Mouse (Mus musculus) liver, embryonic 14.5 days (tissue): Measurements from ENCODE around the gene Prickle1. TPM values are rescaled to one million over a fixed set of nuclear protein-coding genes. Genes with fewer than 3 reads are reported as not detected.

Experiments used
- ATAC-seq: fragments of 200-750 bp; cut with Nextera tagmentation; 2 replicates; pipeline ENCODE4 v1.8.0; 2017; ENCODE audit warnings: moderate number of reproducible peaks, mild to moderate bottlenecking, moderate library complexity; ENCODE audit not compliant: insufficient read depth
- DNase-seq, 3 experiments: peaks; one replicate each; pipeline ENCODE4 v3.0.0-alpha.2; 2012 to 2013; ENCODE audit warnings: low read depth in 3 of 3, low spot score in 3 of 3
- H3K27ac ChIP-seq: fragments of 300-500 bp; sonication (generic); 2 replicates; pipeline ENCODE4 v1.5.1; 2014; ENCODE audit warnings: moderate library complexity, mild to moderate bottlenecking, control low read depth, inconsistent platforms
- H3K27me3 ChIP-seq: fragments of 300-500 bp; sonication (generic); 2 replicates; pipeline ENCODE4 v1.6.1; 2014; ENCODE audit warnings: mild to moderate bottlenecking, low read length, moderate library complexity; ENCODE audit not compliant: control insufficient read depth, insufficient read depth
- H3K36me3 ChIP-seq: fragments of 300-500 bp; sonication (generic); replicated peaks from 2 replicates; pipeline ENCODE4 v1.6.1; 2014; ENCODE audit warnings: low read depth; ENCODE audit not compliant: control insufficient read depth, insufficient read depth
- H3K4me1 ChIP-seq, 2 experiments: fragments of 200-500 bp in 1 of 2; fragments of 300-500 bp in 1 of 2; sonication (generic) in 1 of 2; replicated peaks; 2 replicates each; pipeline ENCODE4 v1.6.1; 2012 to 2014; ENCODE audit warnings: antibody characterized with exemption in 1 of 2, inconsistent platforms in 1 of 2, low read length in 1 of 2; ENCODE audit not compliant: control insufficient read depth in 2 of 2, insufficient read depth in 2 of 2
- H3K4me2 ChIP-seq: fragments of 300-500 bp; sonication (generic); 2 replicates; pipeline ENCODE4 v1.6.1; 2014; ENCODE audit warnings: low read depth, mild to moderate bottlenecking, control low read depth, moderate library complexity
- H3K4me3 ChIP-seq, 2 experiments: fragments of 200-500 bp in 1 of 2; fragments of 300-500 bp in 1 of 2; sonication (generic) in 1 of 2; 2 replicates each; pipeline ENCODE4 v1.5.1; 2012 to 2014; ENCODE audit warnings: low read depth in 2 of 2, low read length in 2 of 2, mild to moderate bottlenecking in 2 of 2, control low read depth in 1 of 2, inconsistent platforms in 1 of 2, moderate library complexity in 1 of 2; ENCODE audit not compliant: insufficient read depth in 1 of 2
- H3K9ac ChIP-seq: fragments of 300-500 bp; sonication (generic); replicated peaks from 2 replicates; pipeline ENCODE4 v1.6.1; 2014; ENCODE audit warnings: mild to moderate bottlenecking, control low read depth, moderate library complexity
- H3K9me3 ChIP-seq: fragments of 300-500 bp; sonication (generic); 2 replicates; pipeline ENCODE4 v1.6.1; 2016; ENCODE audit warnings: low read length, mixed read lengths; ENCODE audit not compliant: control insufficient read depth
- CTCF ChIP-seq: IDR thresholded peaks from 2 replicates; pipeline ENCODE4 v1.5.1; 2016; ENCODE audit warnings: antibody characterized with exemption, low read depth, control low read depth
- EP300 ChIP-seq: IDR thresholded peaks from 2 replicates; pipeline ENCODE4 v1.6.1; 2016; ENCODE audit warnings: antibody characterized with exemption, low read depth
- WGBS: fragments of 180-500 bp; shearing (Covaris S2); extraction: QIAGEN DNeasy Blood & Tissue Kit; methylation state at CpG from one replicate; pipeline ENCODE4 v1.1.7; 2014; ENCODE audit not compliant: insufficient replicate concordance; 5-methylcytosine and 5-hydroxymethylcytosine counted together
- polyA plus RNA-seq, 2 experiments: library from polyadenylated mRNA; depleted of rRNA in 1 of 2; stranded (reverse) in 1 of 2; unstranded in 1 of 2; fragments of >200 nt; fragmentation: Nextera tagmentation in 1 of 2; extraction: Ambion mirVana in 1 of 2; gene quantifications; 2 replicates each; pipeline versions ENCODE4 v1.2.1 to v1.2.3; 2012 to 2014

Gene Prickle1
- polyA plus RNA-seq, 2 experiments = 1.5 to 3.2 TPM

DNA sequence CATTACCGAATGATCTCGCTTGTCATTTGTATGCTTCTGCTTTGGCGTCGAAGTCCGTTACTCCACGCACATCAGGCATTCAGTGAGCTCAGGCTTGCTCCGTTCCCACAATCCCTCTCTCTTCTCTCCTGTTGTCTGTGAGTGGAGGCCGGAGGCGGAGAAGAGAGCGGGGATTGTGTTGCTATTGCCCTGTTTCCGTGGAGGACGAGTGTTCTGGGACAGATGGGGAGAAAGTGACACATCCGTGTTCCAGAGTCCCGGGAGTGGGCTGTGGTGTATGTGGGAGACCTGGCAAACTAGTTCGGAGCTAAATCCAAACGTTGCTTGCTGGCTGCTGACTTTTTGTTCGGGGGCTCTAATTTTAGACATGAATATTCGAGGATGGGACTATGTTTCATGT lies 14.6 kb upstream of the Prickle1 start:
- TF ChIP-seq CTCF = no peak
- no peak for TF ChIP-seq EP300
- H3K27me3 ChIP-seq = no peaks in the 10 kb centered on the region
- H3K27ac ChIP-seq = no peak overlapping the region
- no peaks in the 10 kb centered on the region for H3K36me3 ChIP-seq
- ATAC-seq (no peak), DNase-seq (no peak)
- no peaks in the 10 kb centered on the region for H3K4me1 ChIP-seq
- no peaks in the 10 kb centered on the region for H3K9me3 ChIP-seq
- no peak overlapping the region for H3K9ac ChIP-seq
- WGBS = 79% methylated on average over 18 of the region's 18 CpGs
- H3K4me2 ChIP-seq = no peak overlapping the region
- no peak overlapping the region for H3K4me3 ChIP-seq

DNA sequence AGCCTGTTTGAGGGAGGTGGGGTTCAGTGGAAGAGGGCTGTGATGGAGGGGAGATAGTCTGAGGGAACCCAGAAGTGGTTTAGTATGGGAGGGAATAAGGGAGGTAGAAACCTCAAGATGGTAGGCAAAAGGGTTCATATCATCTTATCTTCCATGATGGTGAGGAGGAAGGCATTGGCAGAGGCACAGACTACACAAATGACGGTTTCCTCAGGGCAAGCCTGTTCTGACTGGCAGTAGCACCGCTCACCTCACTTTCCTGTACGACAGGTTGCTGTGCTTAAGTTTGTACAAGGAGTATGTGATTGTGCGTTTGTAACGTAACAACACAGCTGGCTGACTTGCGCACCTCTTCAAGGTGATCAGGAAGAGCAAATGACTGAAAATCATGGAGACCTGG lies 7.2 kb upstream of the Prickle1 start:
- Histone ChIP-seq H3K27me3 (peaks cover under 1% of the 10 kb centered on the region; the same call in 1 of the 2 replicates), H3K36me3 (no peaks in the 10 kb centered on the region), H3K27ac (no peak overlapping the region), H3K9me3 (no peaks in the 10 kb centered on the region), H3K9ac (no peak overlapping the region), H3K4me2 (no peak overlapping the region), H3K4me1 (no peaks in the 10 kb centered on the region), H3K4me3 (no peak overlapping the region)
- 71% methylated on average over 6 of the region's 6 CpGs for WGBS
- TF ChIP-seq EP300 (no peak), CTCF (no peak)
- ATAC-seq = no peak
- no peak for DNase-seq

- DNase-seq (no peak), ATAC-seq (no peak)
- Histone ChIP-seq H3K27ac (no peak overlapping the region), H3K9me3 (no peaks in the 10 kb centered on the region), H3K4me2 (no peak overlapping the region), H3K4me1 (peaks cover 0 to 2% of the 10 kb centered on the region in 2 experiments; a peak in 2 of 4 replicates), H3K4me3 (no peak overlapping the region), H3K27me3 (peaks cover 5% of the 10 kb centered on the region; the same call in 1 of the 2 replicates), H3K36me3 (no peaks in the 10 kb centered on the region), H3K9ac (no peak overlapping the region)
- WGBS = 75% methylated on average over 13 of the region's 13 CpGs
- TF ChIP-seq EP300 = no peak
- TF ChIP-seq CTCF = no peak
Observed at GRCm38 (mm10) chr15:93601461-93602015, 5.8 kb upstream of the Prickle1 start.

DNA sequence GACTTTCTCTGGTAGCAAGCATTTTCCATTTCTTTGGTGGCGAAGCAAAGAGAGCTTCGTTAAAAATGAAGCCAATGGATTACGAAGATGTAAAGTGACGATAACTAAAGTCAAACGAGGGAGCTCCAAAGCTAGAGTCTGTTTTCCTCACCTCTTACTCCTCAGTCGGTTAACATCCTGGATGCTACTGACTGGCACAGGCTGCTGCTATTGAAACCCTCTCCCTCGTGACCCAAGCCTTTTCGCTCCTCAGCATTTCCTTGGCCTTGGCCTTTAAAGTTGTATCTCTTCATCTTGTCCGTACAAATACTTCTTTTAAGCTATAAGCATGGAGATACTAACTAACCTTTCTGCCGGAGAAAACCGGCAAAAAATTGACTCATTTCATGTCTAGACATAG lies 1.3 kb upstream of the Prickle1 start:
- H3K27me3 ChIP-seq = peaks cover 5% of the 10 kb centered on the region; the same call in 1 of the 2 replicates
- H3K9ac ChIP-seq = no peak overlapping the region
- ATAC-seq (no peak), DNase-seq (no peak)
- no peak overlapping the region for H3K4me3 ChIP-seq
- 62% methylated on average over 11 of the region's 11 CpGs for WGBS
- no peak overlapping the region for H3K4me2 ChIP-seq
- H3K4me1 ChIP-seq = peaks cover 22 to 26% of the 10 kb centered on the region in 2 experiments
- H3K9me3 ChIP-seq = no peaks in the 10 kb centered on the region
- no peak for TF ChIP-seq CTCF
- TF ChIP-seq EP300 = no peak
- no peak overlapping the region for H3K27ac ChIP-seq
- no peaks in the 10 kb centered on the region for H3K36me3 ChIP-seq

DNA sequence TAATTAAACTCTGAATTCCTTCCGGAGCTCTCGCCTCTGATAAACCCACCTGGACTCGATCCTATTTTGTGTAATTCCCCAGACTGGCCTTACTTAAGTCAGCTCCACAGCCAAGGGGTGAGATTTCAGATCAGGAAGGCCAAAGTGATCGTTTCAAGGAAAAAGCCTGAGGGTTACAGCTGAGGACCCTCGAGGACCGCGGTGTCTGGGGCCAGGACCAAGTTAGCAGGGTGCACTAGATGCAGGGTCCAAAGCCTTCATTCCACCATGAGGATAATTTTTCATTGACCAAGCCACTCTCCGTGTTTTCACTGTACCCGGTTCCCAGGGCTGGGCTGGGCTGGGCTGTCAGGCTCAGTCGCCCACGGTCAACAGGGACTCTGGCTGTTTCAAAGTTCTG lies 594 bp upstream of the Prickle1 start:
- Histone ChIP-seq H3K36me3 (no peaks in the 10 kb centered on the region), H3K4me2 (peak overlapping the region; percentile 68), H3K9ac (peak overlapping the region; percentile 72; the same call in 1 of the 2 replicates), H3K27ac (no peak overlapping the region), H3K9me3 (no peaks in the 10 kb centered on the region), H3K27me3 (peaks cover 5% of the 10 kb centered on the region; the same call in 1 of the 2 replicates), H3K4me3 (peak overlapping the region; percentile 77 to 80), H3K4me1 (peaks cover 26 to 29% of the 10 kb centered on the region in 2 experiments)
- DNase-seq (peak; percentile 49 to 61 (median 52)), ATAC-seq (peak; percentile 42)
- TF ChIP-seq EP300 = no peak
- TF ChIP-seq CTCF = no peak
- 2% methylated on average over 11 of the region's 11 CpGs for WGBS
